Mouse (Mus musculus) E14TG2a.4 (cell line): ENCODE data around the gene Pik3r2.
"Not testable (repeated sequence)": the region's sequence is repeated elsewhere in the genome, so short reads cannot be mapped to it uniquely, and the experiment has no call there.

Experiments used
- H3K27me3 ChIP-seq: 2 replicates; pipeline ENCODE4 v1.6.1; 2014; ENCODE audit warnings: low read length, control low read depth; ENCODE audit not compliant: insufficient read depth
- H3K36me3 ChIP-seq: 2 replicates; pipeline ENCODE4 v1.6.1; 2014; ENCODE audit warnings: low read length, control low read depth; ENCODE audit not compliant: insufficient read depth
- H3K4me1 ChIP-seq: replicated peaks from 2 replicates; pipeline ENCODE4 v1.6.1; 2014; ENCODE audit warnings: low read depth, low read length, control low read depth
- H3K4me3 ChIP-seq: replicated peaks from 2 replicates; pipeline ENCODE4 v1.5.1; 2014; ENCODE audit warnings: mild to moderate bottlenecking, low read length
- H3K9me3 ChIP-seq: 2 replicates; pipeline ENCODE4 v1.6.1; 2014; ENCODE audit warnings: low read length, control low read depth
- CTCF ChIP-seq: conservative IDR thresholded peaks from 2 replicates; pipeline ENCODE4 v1.5.1; 2014; ENCODE audit warnings: low read length
- NANOG ChIP-seq: IDR thresholded peaks from 2 replicates; pipeline ENCODE4 v1.6.1; 2014; ENCODE audit warnings: borderline replicate concordance, low read length, mixed read lengths
- POU5F1 ChIP-seq: IDR thresholded peaks from 2 replicates; pipeline ENCODE4 v1.6.1; 2014; ENCODE audit warnings: low read length, borderline replicate concordance

The Pik3r2 gene

GRCm38 (mm10) chr8:70776496-70777444 lies at the start of gene Pik3r2:
TSS of gene Pik3r2 (minus strand) at chr8:70776713.
- peaks cover 84% of the 10 kb centered on the region for H3K4me1 ChIP-seq
- H3K4me3 ChIP-seq: peak within 1 kb of the TSS; percentile 93
- TF ChIP-seq POU5F1 (no peak), NANOG (no peak), CTCF (no peak)
- no peaks in the 10 kb centered on the region for H3K9me3 ChIP-seq
- peaks cover 74% of the 10 kb centered on the region for H3K36me3 ChIP-seq
- H3K27me3 ChIP-seq: peaks cover 3% of the 10 kb centered on the region; the same call in 1 of the 2 replicates

GRCm38 (mm10) chr8:70825816-70826215 lies 49.3 kb upstream of the Pik3r2 start:
- H3K4me1 ChIP-seq: peaks cover 35% of the 10 kb centered on the region
- H3K4me3 ChIP-seq: no peak overlapping the region
- no peak for TF ChIP-seq CTCF
- TF ChIP-seq NANOG: no peak
- TF ChIP-seq POU5F1: no peak
- peaks cover 7% of the 10 kb centered on the region; the same call in 1 of the 2 replicates for H3K9me3 ChIP-seq
- H3K27me3 ChIP-seq: peaks cover 3% of the 10 kb centered on the region; the same call in 1 of the 2 replicates
- no peaks in the 10 kb centered on the region for H3K36me3 ChIP-seq

- Histone ChIP-seq H3K27me3 (peaks cover 3% of the 10 kb centered on the region; the same call in 1 of the 2 replicates), H3K36me3 (no peaks in the 10 kb centered on the region), H3K4me3 (no peak overlapping the region), H3K9me3 (peaks cover 7% of the 10 kb centered on the region; the same call in 1 of the 2 replicates), H3K4me1 (peaks cover 44% of the 10 kb centered on the region)
- TF ChIP-seq CTCF (no peak), NANOG (no peak), POU5F1 (no peak)
Measured at GRCm38 (mm10) chr8:70823802-70824201, 47.3 kb upstream of the Pik3r2 start.

- H3K9me3 ChIP-seq, H3K36me3 ChIP-seq, H3K4me3 ChIP-seq, H3K27me3 ChIP-seq: not testable (repeated sequence)
- H3K4me1 ChIP-seq: peaks cover 44% of the 10 kb centered on the region
Measured at GRCm38 (mm10) chr8:70822594-70822993, 46.1 kb upstream of the Pik3r2 start.

GRCm38 (mm10) chr8:70821992-70822391 lies 45.5 kb upstream of the Pik3r2 start:
- TF ChIP-seq POU5F1 (no peak), CTCF (no peak), NANOG (no peak)
- peak overlapping the region; percentile 26; the same call in 1 of the 2 replicates for H3K4me3 ChIP-seq
- peaks cover 7% of the 10 kb centered on the region for H3K27me3 ChIP-seq
- peaks cover 49% of the 10 kb centered on the region for H3K4me1 ChIP-seq
- H3K36me3 ChIP-seq: no peaks in the 10 kb centered on the region
- H3K9me3 ChIP-seq: peaks cover 6% of the 10 kb centered on the region; the same call in 1 of the 2 replicates

GRCm38 (mm10) chr8:70821399-70821962 lies 45.0 kb upstream of the Pik3r2 start:
- no peaks in the 10 kb centered on the region for H3K36me3 ChIP-seq
- peak overlapping the region; percentile 26; the same call in 1 of the 2 replicates for H3K4me3 ChIP-seq
- TF ChIP-seq NANOG (no peak), CTCF (peak; percentile 82)
- peaks cover 54% of the 10 kb centered on the region for H3K4me1 ChIP-seq
- H3K27me3 ChIP-seq: peaks cover 12% of the 10 kb centered on the region
- peaks cover under 1% of the 10 kb centered on the region; the same call in 1 of the 2 replicates for H3K9me3 ChIP-seq

- Histone ChIP-seq H3K27me3 (peaks cover 23% of the 10 kb centered on the region), H3K36me3 (no peaks in the 10 kb centered on the region), H3K9me3 (no peaks in the 10 kb centered on the region), H3K4me1 (peaks cover 50% of the 10 kb centered on the region), H3K4me3 (peak overlapping the region; percentile 77)
- no peak for TF ChIP-seq POU5F1
- TF ChIP-seq CTCF: no peak
- no peak for TF ChIP-seq NANOG
Measured at GRCm38 (mm10) chr8:70820101-70820935, 43.8 kb upstream of the Pik3r2 start.

- H3K4me3 ChIP-seq: peak overlapping the region; percentile 70
- H3K4me1 ChIP-seq: peaks cover 61% of the 10 kb centered on the region
- no peaks in the 10 kb centered on the region for H3K9me3 ChIP-seq
- H3K36me3 ChIP-seq: no peaks in the 10 kb centered on the region
- TF ChIP-seq POU5F1: no peak
- TF ChIP-seq CTCF: no peak
- TF ChIP-seq NANOG: no peak
- H3K27me3 ChIP-seq: peaks cover 44% of the 10 kb centered on the region
Measured at GRCm38 (mm10) chr8:70816679-70817078, 40.2 kb upstream of the Pik3r2 start.
